Mouse (Mus musculus) neural tube, embryonic 14.5 days (tissue): ENCODE measurements at regions not wholly inside any gene's neighbourhood (a gene's known extent, or its start where the extent isn't known, plus 50 kb on each side); places are given as distances from the start of the nearest gene placed in this dataset.

ENCODE experiments used
- ATAC-seq: fragments of 200-750 bp; cut with Nextera tagmentation; 2 replicates; pipeline ENCODE4 v1.8.0; 2017; ENCODE audit warnings: low read depth, mild to moderate bottlenecking, moderate TSS enrichment, moderate library complexity
- H3K27ac ChIP-seq: fragments of 300-500 bp; sonication (generic); 2 replicates; pipeline ENCODE4 v1.5.1; 2014; ENCODE audit warnings: low read depth, mild to moderate bottlenecking, control low read depth, low read length, moderate library complexity, mixed read lengths
- H3K27me3 ChIP-seq: fragments of 300-500 bp; sonication (generic); 2 replicates; pipeline ENCODE4 v1.6.1; 2014; ENCODE audit warnings: low read length; ENCODE audit not compliant: control insufficient read depth, insufficient read depth
- H3K36me3 ChIP-seq: fragments of 300-500 bp; sonication (generic); 2 replicates; pipeline ENCODE4 v1.6.1; 2014; ENCODE audit warnings: low read length, mixed read lengths; ENCODE audit not compliant: control insufficient read depth, insufficient read depth
- H3K4me1 ChIP-seq: fragments of 300-500 bp; sonication (generic); 2 replicates; pipeline ENCODE4 v1.6.1; 2014; ENCODE audit warnings: low read length; ENCODE audit not compliant: control insufficient read depth, insufficient read depth
- H3K4me2 ChIP-seq: fragments of 300-500 bp; sonication (generic); 2 replicates; pipeline ENCODE4 v1.6.1; 2014; ENCODE audit warnings: mild to moderate bottlenecking, low read depth, low read length, control low read depth
- H3K4me3 ChIP-seq: fragments of 300-500 bp; sonication (generic); 2 replicates; pipeline ENCODE4 v1.5.1; 2014; ENCODE audit warnings: low read depth, low read length, control low read depth, mixed read lengths
- H3K9ac ChIP-seq: fragments of 300-500 bp; sonication (generic); replicated peaks from 2 replicates; pipeline ENCODE4 v1.6.1; 2014; ENCODE audit warnings: low read depth, mild to moderate bottlenecking, control low read depth, low read length, mixed read lengths
- H3K9me3 ChIP-seq: fragments of 300-500 bp; sonication (generic); 2 replicates; pipeline ENCODE4 v1.6.1; 2016; ENCODE audit warnings: low read length; ENCODE audit not compliant: control insufficient read depth
- WGBS: fragments of 180-500 bp; shearing (Covaris S2); extraction: QIAGEN DNeasy Blood & Tissue Kit; methylation state at CpG from one replicate; pipeline ENCODE4 v1.1.7; 2014; 5-methylcytosine and 5-hydroxymethylcytosine counted together

- Histone ChIP-seq H3K36me3 (no peaks in the 10 kb centered on the region), H3K9ac (no peak overlapping the region), H3K4me3 (no peak overlapping the region), H3K27me3 (no peaks in the 10 kb centered on the region), H3K27ac (no peak overlapping the region), H3K9me3 (no peaks in the 10 kb centered on the region), H3K4me2 (no peak overlapping the region), H3K4me1 (0 out of 2 replicates have a peak, but pooled peaks cover 5% of the 10 kb centered on the region)
- ATAC-seq = peak; percentile 54; the same call in 1 of the 2 replicates
- 54% methylated on average over 4 of the region's 4 CpGs for WGBS
Measured at GRCm38 (mm10) chr17:60130589-60130988, 1117.4 kb upstream of the Nudt12 start.

- no peak overlapping the region for H3K9ac ChIP-seq
- H3K4me2 ChIP-seq = no peak overlapping the region
- no peaks in the 10 kb centered on the region for H3K36me3 ChIP-seq
- H3K9me3 ChIP-seq = no peaks in the 10 kb centered on the region
- no peak overlapping the region for H3K4me3 ChIP-seq
- no peak overlapping the region for H3K27ac ChIP-seq
- ATAC-seq = no peak
- H3K4me1 ChIP-seq = no peaks in the 10 kb centered on the region
- H3K27me3 ChIP-seq = no peaks in the 10 kb centered on the region
Measured at GRCm38 (mm10) chr17:60098763-60099162, 1085.6 kb upstream of the Nudt12 start.
